Mouse (Mus musculus) left cerebral cortex, adult 6 months (tissue): ENCODE measurements around the gene Csl. TPM values are rescaled to one million over a fixed set of nuclear protein-coding genes. Genes with fewer than 3 reads are reported as not detected.

Experiments
- long read RNA-seq, 2 experiments: library from polyadenylated mRNA; unstranded; transcript quantifications; one replicate each; pipeline ENCODE4 v2.0.0; 2019 to 2020
- polyA plus RNA-seq: library from polyadenylated mRNA; unstranded; fragments of <200 nt; fragmentation: Nextera tagmentation; gene quantifications from 2 replicates; pipeline ENCODE4 v1.2.3, GENCODE M21; 2021

Gene Csl
- not detected in 2 replicates for polyA plus RNA-seq
- long read RNA-seq, experiment 1 = 0 reads
- long read RNA-seq, experiment 2 = 0 reads

GRCm38 (mm10) chr10:99759558-99759957 lies at the start of gene Csl:
TSS of gene Csl (minus strand) at chr10:99759658.

